16 mouse cellular contexts compared by ENCODE assay signal in genomic region chr9:49184786-49185185, GRCm38 (mm10).
DNase-seq lines count a peak whose midpoint lies in the region; ATAC-seq lines count a peak whose summit lies in the region.
"Had no signal": no experiment of that assay in that cellular context is flagged by ENCODE, and none has a peak within 500 bp of the region (broad histone marks: within the 10 kb centered on the region; RNA-seq: fewer than 3 reads in every experiment).

No protein-coding gene starts in this region.

- ATAC-seq in erythroid progenitor cell, adult 5-6 weeks (replicated peaks; ENCODE audit: low FRiP score, poor library complexity, severe bottlenecking), result no peak
- ATAC-seq: forebrain, embryonic 13.5 days; forebrain, postnatal 0 days; intestine, embryonic 16.5 days had no signal

- DNase-seq in cerebellum, adult 11 months, result peak; percentile 59
- DNase-seq in cerebellum, adult 18-20 months, result peak; percentile 56 to 69
- DNase-seq in cerebellum, adult 9-11 months, result peak; percentile 83
- peak; percentile 63 to 64 for DNase-seq in cerebellum, postnatal 36 days
- DNase-seq in neural tube, embryonic 10.5 days (ENCODE audit: extremely low spot score, low spot score), result no peak
- no peak for DNase-seq in adrenal gland, postnatal 10 days
- DNase-seq: adrenal gland, adult 2 months; adrenal gland, postnatal 36 days; forebrain, postnatal 0 days; gastrocnemius, postnatal 14 days; heart, adult 2 months; heart, postnatal 14 days; kidney, adult 2 months had no signal

Comparison
In these comparisons a context has a peak if more than half of its experiments do, and no peak if none do; other contexts are left out.
1. DNase-seq: peak in cerebellum, adult 11 months (single experiment), cerebellum, adult 18-20 months (2 of 2), cerebellum, adult 9-11 months (single experiment) and cerebellum, postnatal 36 days (2 of 2); none in neural tube, embryonic 10.5 days (single experiment) and adrenal gland, postnatal 10 days (single experiment).